Mouse (Mus musculus): ENCODE measurements around the gene Hnmt.
"Not testable (repeated sequence)": the region's sequence is repeated elsewhere in the genome, so short reads cannot be mapped to it uniquely, and the experiment has no call there.

DNA sequence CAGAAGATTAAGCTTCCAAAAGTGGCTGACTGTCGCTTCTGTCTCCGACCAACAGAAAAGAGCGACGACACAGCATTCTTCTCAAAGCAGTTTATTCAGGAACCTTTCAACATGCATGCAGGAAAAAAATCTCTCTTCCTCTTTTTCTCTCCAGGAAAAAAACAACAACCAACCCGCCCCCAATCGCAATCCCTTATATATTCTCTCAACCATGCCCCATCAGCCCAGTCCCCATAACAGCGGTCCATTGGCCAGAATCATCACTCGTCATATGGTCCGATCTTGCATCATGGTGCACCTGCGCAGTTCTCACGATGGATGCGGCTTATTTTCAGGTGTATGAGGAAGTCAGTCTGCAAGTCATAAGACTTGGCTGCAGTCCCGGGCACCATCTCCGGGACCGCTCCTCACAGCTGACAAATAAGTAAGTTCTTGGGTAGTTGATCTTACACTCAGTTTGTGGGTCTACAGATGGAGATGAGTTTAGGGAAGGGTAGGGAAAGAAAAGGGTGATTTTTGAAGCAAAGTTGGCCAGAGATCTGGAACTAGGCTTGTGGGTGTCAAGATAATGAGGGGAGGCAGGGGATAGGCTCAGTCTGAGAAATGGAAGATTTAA, 88.4 kb downstream of the Hnmt start:
- not testable (repeated sequence) for TF ChIP-seq POLR2A, CTCF (IDR thresholded peaks at IDR 0.05; ENCODE audit: extremely low read depth, insufficient read depth, low read length)
